Mouse (Mus musculus): Measurements from ENCODE around the gene F3. TPM values are rescaled to one million over a fixed set of nuclear protein-coding genes. Genes with fewer than 3 reads are reported as not detected.

F3 gene
- total RNA-seq (2018; cell fraction: chromatin; rRNA removed), result 10 to 100 TPM in 1 of 26 experiments, 1 to 10 TPM in 9, not detected in 16; 1.2 to 11.9 (median 5.9) TPM
- total RNA-seq (2018; cell fraction: cytosol; rRNA removed), result 1 to 10 TPM in 5 of 26 experiments, under 1 TPM in 9, not detected in 12; 0.07 to 6.5 (median 0.28) TPM
- 10 to 100 TPM in 3 of 26 experiments, 1 to 10 TPM in 6, under 1 TPM in 4, not detected in 13; 0.24 to 22.6 (median 2.1) TPM for total RNA-seq (2018; cell fraction: nucleus; rRNA removed)
- polyA plus RNA-seq (2018), result 0.17 TPM in 1 of 3 replicates, not detected in the others

DNA sequence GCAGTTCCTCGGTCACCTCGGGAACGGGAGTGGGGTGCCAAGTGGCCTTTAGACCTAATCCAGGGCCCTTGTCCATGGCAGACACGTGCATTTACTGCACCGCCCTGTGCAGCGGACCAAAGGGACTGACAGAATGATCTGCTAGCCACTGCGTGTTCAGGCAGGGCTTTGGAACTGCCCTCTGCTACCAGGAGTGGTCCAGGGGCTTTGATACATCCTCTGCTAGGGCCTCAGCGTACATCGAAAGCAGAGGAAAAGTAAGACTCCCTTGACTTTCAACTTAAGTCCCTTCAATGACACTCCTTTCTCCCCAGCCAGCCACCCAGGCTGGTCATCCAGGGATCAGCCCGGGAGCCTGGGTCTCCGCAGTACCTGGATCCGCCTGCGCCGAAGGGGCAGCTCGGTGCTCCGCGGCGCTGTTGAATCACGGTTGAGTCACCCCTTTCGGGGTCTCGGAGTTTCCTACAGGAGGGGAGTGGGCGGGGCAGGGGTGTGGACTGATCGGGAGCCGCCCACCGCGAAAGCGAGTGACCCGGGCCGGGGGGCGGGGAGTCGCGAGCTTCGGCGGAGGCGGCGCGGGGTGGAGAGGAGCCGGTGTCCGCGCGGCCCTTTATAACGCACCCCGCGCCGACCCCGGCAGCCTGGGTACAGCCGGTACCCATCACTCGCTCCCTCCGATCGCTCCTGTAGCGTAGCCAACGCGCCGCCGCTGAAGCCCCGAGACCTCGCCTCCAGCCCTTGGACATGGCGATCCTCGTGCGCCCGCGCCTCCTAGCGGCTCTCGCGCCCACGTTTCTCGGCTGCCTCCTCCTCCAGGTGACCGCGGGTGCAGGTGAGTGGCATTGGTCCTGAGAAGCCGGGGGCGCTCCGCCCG lies at the start of gene F3:
Gene F3 (plus strand): TSS at position 567 of the 874 bp plus-strand sequence.
- Histone ChIP-seq H3K27ac (no peak within 1 kb of the TSS), H3K36me3 (ENCODE audit: inconsistent target) (no peaks in the 10 kb centered on the region), H3K4me3 (ENCODE audit: inconsistent target) (peak within 1 kb of the TSS; percentile 35), H3K79me2 (ENCODE audit: inconsistent target) (no peaks in the 10 kb centered on the region)
- WGBS (ENCODE audit: missing documents), result 2% methylated on average over 64 of the region's 73 CpGs

DNA sequence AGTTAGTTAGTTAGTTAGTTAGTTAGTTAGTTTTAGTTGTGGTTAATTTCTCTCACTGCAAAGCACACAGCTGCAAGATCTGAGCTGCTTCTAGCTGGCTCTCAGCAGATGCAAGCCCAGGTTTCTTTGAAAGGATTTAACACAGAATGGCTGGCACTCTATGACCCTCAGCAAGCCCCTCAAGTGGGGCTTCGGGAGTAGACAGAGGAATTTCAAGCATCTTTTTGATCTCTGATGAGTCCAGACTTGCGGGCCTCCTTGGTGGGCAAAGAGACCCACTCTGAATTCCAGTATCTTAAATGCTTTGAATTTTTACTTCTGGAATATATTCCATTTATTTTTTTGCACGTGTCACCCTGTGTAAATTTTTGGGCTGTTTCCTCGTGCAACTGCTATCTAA lies 44.4 kb upstream of the F3 start:
- H3K27ac ChIP-seq, result no peak overlapping the region
- no peaks in the 10 kb centered on the region for H3K79me2 ChIP-seq (ENCODE audit: inconsistent target)
- WGBS (ENCODE audit: missing documents), result 92% methylated on average over 4 of the region's 4 CpGs
- no peak overlapping the region for H3K4me3 ChIP-seq (ENCODE audit: inconsistent target)
- H3K36me3 ChIP-seq (ENCODE audit: inconsistent target), result no peaks in the 10 kb centered on the region

DNA sequence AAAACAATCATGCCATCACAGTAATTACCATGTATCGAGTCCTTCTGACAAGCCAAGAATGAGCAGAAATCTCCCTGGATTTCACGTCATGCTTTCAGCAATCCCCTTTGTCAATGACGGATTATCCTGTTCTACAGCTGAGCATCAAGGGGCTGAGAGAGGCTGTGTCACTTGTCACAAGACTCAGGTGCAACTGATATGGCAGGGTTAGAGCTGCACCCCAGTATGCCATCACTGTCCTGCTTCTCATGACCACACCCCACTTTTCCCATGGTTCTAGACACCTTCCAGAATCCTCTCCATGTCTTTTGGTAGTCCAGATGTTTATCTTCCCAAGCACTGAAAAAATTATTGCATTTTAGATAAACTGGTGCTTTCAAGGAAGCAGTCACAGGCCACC lies 43.9 kb upstream of the F3 start:
- H3K27ac ChIP-seq, result no peak overlapping the region
- H3K4me3 ChIP-seq (ENCODE audit: inconsistent target), result no peak overlapping the region
- WGBS (ENCODE audit: missing documents), result 96% methylated on average over 3 of the region's 3 CpGs
- no peaks in the 10 kb centered on the region for H3K36me3 ChIP-seq (ENCODE audit: inconsistent target)
- H3K79me2 ChIP-seq (ENCODE audit: inconsistent target), result no peaks in the 10 kb centered on the region

DNA sequence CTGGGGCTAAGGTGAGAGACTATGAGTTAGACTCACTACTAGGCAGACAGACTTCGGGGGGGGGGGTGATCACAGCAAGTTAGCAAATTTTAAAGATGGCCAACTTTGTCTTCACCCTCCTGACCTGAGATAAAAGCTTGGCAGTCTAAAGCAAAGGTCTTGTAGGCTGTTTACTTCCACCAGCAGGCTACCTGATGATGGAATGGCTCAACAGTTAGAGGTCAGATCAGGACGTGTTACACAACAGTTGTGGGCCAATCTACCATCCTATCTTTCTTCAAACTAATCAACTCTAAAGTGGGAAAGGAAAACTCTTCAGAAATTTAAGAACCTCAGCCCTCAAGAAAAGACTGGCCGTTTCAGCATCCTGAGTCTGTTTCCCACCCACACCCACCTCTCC lies 43.1 kb upstream of the F3 start:
- Histone ChIP-seq H3K79me2 (ENCODE audit: inconsistent target) (no peaks in the 10 kb centered on the region), H3K27ac (no peak overlapping the region)
- WGBS (ENCODE audit: missing documents), result 49% methylated on average over 3 of the region's 3 CpGs

DNA sequence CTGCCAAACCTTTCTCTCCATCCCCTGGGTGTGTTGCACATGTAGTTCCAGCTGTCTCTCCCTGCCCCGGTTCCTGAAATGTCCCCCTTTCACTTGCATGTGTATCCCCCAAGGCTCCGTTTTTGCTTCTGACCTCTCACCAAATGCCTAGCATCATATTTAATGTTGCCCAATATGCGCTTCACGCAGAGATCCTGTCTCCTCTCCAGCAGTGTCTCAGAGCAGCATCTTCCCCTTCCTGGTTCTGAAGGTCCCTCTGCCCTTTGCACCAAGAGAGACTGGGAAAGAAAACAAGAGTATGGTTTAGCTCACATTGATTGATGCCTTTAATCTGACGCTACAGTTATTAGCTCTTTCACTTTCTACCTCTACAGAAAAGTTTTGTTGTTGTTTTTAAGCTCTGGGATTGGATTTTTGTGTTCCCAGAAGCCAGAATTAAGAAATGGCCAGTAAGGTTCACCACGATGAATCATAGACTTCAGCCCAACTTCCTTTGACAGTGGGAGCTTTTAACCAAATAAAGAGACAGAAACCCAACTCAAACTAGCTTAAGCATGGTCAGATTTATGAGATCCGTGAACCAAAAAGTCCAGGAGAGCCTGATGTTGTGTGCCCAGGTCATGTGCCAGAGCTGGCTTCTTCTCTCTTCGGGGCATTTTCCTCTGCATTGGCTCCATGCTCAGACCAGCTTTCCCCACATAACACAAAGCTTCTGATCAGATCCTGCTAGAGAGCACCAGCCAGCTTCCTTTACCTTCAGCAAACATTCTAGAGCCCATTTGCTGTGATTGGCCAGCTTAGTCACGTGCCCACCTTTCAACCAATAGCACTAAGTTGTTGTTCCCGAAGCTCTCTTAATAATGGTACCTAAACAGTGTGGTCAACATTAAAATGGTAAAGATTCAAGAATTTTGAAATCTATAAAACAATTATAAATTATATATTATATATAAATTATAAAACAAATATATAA lies 40.6 kb upstream of the F3 start:
- Histone ChIP-seq H3K27ac (no peak overlapping the region), H3K36me3 (ENCODE audit: inconsistent target) (no peaks in the 10 kb centered on the region), H3K4me3 (ENCODE audit: inconsistent target) (no peak overlapping the region), H3K79me2 (ENCODE audit: inconsistent target) (no peaks in the 10 kb centered on the region)
- 36% methylated on average over 10 of the region's 10 CpGs for WGBS (ENCODE audit: missing documents)

More for the DNA sequence above, 43.1 kb upstream of the F3 start:
- Histone ChIP-seq H3K36me3 (ENCODE audit: inconsistent target) (no peaks in the 10 kb centered on the region), H3K4me3 (ENCODE audit: inconsistent target) (no peak overlapping the region)

DNA sequence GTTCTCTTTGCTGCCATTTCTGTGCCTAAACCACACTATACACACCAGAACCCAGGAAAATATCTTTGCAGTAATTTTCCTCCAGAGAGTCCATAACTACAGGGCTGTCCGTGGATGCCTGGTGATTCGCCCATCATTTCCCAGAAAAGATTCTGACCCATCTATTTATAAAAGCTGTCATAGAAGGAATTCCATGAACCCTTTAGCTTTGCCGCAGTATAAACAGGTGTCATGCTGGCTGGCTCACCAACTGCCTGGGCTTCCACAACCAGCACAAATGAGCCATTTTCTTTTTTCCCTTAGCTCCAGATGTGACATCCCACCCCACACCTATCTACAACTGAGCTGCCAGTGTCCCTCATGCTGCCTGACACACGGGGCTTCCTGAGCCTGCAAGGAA lies 38.8 kb upstream of the F3 start:
- WGBS (ENCODE audit: missing documents), result 82% methylated on average over 4 of the region's 4 CpGs
- H3K27ac ChIP-seq, result no peak overlapping the region
- H3K36me3 ChIP-seq (ENCODE audit: inconsistent target), result no peaks in the 10 kb centered on the region
- no peak overlapping the region for H3K4me3 ChIP-seq (ENCODE audit: inconsistent target)
- H3K79me2 ChIP-seq (ENCODE audit: inconsistent target), result no peaks in the 10 kb centered on the region

DNA sequence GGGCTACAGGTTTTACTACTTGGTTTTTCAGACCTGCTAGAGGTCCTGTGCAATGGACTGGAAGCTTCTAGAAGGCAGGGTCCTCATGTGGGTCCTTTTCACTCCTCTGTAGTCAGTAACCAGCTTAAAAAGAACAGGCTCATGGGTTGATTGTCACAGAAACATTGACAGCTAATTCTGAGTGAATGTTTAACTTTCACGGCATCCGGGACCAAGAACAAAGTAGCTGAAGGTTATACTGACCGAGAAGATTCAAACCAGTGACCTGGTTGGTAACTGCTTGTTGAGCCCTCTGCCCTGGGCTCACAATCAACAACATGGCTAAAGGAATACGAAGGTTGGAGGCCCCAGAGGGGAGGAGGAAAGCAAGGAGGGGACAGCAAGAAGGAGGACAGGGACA lies 38.4 kb upstream of the F3 start:
- Histone ChIP-seq H3K36me3 (ENCODE audit: inconsistent target) (no peaks in the 10 kb centered on the region), H3K27ac (no peak overlapping the region)
- 96% methylated on average over 4 of the region's 4 CpGs for WGBS (ENCODE audit: missing documents)

DNA sequence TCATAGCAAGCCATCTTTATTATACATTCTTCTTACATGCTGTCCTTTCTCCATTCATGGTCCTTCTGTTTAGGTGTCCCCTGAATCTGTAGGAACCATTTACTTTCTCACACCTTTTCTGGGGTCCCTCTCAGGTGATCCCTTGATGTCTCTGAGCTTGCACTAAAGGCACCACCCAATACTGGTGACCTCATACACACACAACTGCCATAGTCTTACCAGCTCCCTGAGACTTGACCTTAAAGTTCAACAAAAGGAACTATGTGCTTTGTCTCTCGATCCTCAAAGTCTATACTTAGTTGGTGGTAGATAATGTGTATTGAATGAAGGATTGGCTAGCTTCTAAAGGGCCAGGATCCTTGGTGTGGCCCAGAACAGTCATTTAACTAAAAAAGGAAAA lies 37.4 kb upstream of the F3 start:
- Histone ChIP-seq H3K36me3 (ENCODE audit: inconsistent target) (no peaks in the 10 kb centered on the region), H3K27ac (no peak overlapping the region), H3K79me2 (ENCODE audit: inconsistent target) (no peaks in the 10 kb centered on the region), H3K4me3 (ENCODE audit: inconsistent target) (no peak overlapping the region)
- WGBS (ENCODE audit: missing documents), result 77% methylated on average over 1 of the region's 1 CpGs

More for the DNA sequence above, 38.4 kb upstream of the F3 start:
- no peak overlapping the region for H3K4me3 ChIP-seq (ENCODE audit: inconsistent target)
- no peaks in the 10 kb centered on the region for H3K79me2 ChIP-seq (ENCODE audit: inconsistent target)

DNA sequence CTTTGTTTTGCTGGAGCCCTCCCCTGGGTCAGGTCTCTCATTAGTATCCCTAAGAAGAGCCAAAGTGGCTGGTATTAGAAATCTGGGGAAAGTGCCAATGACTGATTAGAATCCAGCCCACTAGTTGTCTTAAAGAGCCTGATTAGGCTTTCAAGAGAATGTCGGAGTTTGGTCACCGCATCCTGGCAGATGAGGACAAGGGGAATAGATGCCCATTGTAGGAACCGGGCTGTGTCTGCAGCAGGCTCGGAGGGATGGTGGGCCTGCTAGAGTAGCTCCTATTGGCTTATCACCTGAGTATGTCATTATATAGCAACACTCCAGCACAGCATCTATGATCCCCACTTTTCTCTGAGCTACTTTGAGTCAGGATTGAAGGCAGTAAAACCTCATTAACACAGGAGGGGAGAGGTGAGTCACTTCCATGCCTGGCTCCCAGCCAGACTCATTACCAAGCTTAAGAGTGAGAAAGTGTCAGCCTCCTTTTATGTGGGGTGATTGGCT lies 36.9 kb upstream of the F3 start:
- 97% methylated on average over 4 of the region's 4 CpGs for WGBS (ENCODE audit: missing documents)

DNA sequence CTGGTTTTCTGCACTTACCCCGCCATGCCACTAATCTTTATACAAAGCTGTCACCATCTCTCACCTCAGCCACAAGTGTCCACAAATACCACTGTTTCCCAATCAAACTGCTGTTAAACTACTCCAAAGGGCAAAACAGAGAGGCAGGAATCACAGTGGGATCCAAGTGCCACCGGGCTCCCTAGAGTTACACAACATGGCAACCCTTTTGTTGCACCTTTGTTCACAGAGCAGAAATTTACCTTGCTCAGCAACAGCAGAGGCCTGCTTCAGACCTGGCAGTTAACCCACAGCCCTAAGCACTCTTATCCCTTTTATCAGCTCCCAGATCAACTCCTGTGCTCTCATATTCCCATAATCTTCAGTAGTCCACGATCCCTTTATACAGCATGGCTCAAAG lies 35.6 kb upstream of the F3 start:
- no peaks in the 10 kb centered on the region for H3K79me2 ChIP-seq (ENCODE audit: inconsistent target)
- no peak overlapping the region for H3K27ac ChIP-seq
- H3K36me3 ChIP-seq (ENCODE audit: inconsistent target), result no peaks in the 10 kb centered on the region
- H3K4me3 ChIP-seq (ENCODE audit: inconsistent target), result no peak overlapping the region
- 84% methylated on average over 3 of the region's 3 CpGs for WGBS (ENCODE audit: missing documents)

More for the DNA sequence above, 36.9 kb upstream of the F3 start:
- no peaks in the 10 kb centered on the region for H3K79me2 ChIP-seq (ENCODE audit: inconsistent target)
- no peaks in the 10 kb centered on the region for H3K36me3 ChIP-seq (ENCODE audit: inconsistent target)
- no peak overlapping the region for H3K4me3 ChIP-seq (ENCODE audit: inconsistent target)
- no peak overlapping the region for H3K27ac ChIP-seq

DNA sequence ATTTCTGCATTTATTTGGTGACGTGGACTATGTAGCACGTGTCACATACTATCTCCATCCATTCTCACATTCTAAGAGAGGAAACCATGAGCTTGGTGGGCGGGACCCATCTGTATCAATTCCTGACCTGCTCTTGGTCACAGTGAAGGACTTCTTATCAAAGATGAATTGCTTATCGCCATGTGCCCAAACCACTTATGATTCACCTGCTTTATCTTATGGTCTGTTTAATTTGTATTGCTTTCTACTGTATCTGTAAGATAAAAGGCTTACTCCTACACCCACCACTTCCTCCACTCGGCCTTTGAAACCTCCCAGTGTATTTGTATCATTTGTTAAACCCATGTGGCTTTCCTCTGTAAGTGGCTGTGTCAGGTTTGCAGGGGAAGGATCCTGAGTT lies 34.3 kb upstream of the F3 start:
- Histone ChIP-seq H3K4me3 (ENCODE audit: inconsistent target) (no peak overlapping the region), H3K27ac (no peak overlapping the region), H3K36me3 (ENCODE audit: inconsistent target) (no peaks in the 10 kb centered on the region), H3K79me2 (ENCODE audit: inconsistent target) (no peaks in the 10 kb centered on the region)
- 72% methylated on average over 5 of the region's 5 CpGs for WGBS (ENCODE audit: missing documents)

DNA sequence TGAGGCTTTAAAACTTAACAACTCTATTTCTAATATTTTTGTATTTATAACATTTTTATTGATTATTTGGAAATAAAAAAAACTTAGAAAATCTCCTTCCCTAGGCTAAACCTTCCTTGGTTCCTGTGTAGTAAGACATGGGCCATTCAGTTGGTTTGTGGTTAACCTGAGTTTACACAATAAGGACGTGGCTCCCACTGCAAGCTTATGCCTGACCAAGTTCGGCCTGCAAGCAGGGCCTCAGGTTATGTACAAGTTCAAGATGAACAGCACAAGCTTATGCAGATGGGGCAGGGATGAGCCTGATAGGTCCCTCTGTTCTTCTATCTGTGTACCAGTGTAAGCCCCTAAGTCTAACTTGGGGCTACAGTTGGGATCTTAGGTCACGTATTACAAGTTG lies 33.6 kb upstream of the F3 start:
- no peak overlapping the region for H3K4me3 ChIP-seq (ENCODE audit: inconsistent target)
- no peaks in the 10 kb centered on the region for H3K36me3 ChIP-seq (ENCODE audit: inconsistent target)
- H3K79me2 ChIP-seq (ENCODE audit: inconsistent target), result no peaks in the 10 kb centered on the region
- whole genome bisulfite sequencing (ENCODE audit: missing documents), result 55% methylated on average over 3 of the region's 3 CpGs
- H3K27ac ChIP-seq, result no peak overlapping the region

DNA sequence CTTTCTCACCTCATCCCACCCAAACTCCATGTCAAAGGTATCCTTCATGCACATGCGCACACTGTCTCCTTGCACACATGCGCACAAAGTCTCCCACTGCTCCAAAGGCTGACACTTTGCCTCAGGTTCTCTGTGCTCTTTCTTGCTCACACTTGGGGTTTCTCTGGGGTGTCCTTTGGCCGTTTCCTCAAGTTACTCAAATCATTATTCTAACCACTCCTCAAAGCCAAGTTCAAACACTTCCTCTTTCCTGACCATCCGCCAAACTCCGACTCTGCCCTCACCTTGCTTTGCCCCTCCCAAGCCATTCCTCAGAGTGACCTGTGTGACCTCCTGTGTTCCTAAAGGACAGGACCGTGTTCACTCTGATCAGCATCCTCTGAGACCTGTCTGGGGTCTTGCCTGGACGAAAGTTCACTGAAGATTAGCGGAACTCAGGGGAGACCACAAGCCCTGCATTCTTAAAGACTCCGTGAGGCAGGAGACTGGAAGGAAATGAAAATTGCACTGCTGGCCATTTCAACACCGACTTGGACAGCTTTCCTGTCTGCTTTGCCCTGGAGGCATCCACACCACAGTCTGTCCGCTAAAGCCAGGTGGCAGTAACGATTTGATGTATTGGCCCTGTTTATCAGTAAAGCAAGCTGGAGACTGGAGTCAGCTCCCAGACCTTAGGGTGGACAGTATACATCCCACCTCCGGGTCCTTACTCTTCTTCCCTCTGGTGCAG lies 30.2 kb upstream of the F3 start:
- Histone ChIP-seq H3K79me2 (ENCODE audit: inconsistent target) (no peaks in the 10 kb centered on the region), H3K4me3 (ENCODE audit: inconsistent target) (no peak overlapping the region), H3K36me3 (ENCODE audit: inconsistent target) (no peaks in the 10 kb centered on the region), H3K27ac (no peak overlapping the region)
- 8% methylated on average over 13 of the region's 13 CpGs for WGBS (ENCODE audit: missing documents)

DNA sequence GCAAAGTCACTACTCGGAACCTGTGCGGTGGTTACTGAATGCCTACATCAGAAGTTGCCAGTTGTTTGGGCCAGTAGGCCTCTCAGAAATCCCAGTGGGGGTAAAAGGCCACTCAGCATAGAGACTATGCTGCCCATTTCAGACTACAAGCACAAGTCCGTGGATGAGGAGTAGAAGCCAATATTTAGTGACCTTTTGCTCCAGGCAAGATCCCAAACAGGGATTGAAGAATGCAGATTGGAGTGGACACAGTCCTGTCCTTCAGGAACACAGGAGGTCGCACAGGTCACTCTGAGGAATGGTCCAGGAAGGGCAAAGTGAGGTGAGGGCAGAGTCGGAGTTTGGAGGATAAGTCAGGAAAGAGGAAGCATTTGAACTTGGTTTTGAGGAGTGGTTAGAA lies 29.6 kb upstream of the F3 start:
- no peaks in the 10 kb centered on the region for H3K36me3 ChIP-seq (ENCODE audit: inconsistent target)
- H3K4me3 ChIP-seq (ENCODE audit: inconsistent target), result no peak overlapping the region
- no peaks in the 10 kb centered on the region for H3K79me2 ChIP-seq (ENCODE audit: inconsistent target)
- no peak overlapping the region for H3K27ac ChIP-seq
- WGBS (ENCODE audit: missing documents), result 33% methylated on average over 5 of the region's 5 CpGs

All from macrophage (primary cell).